Mouse (Mus musculus): Measurements from ENCODE around the gene Ap5z1.

GRCm38 (mm10) chr5:142421886-142422285 is 41.9 kb upstream of the Ap5z1 start:
- TF ChIP-seq GATA1 (IDR thresholded peaks at IDR 0.05; ENCODE audit: borderline replicate concordance, low read length) (no peak), FLI1 (IDR thresholded peaks at IDR 0.05; ENCODE audit: low read length) (no peak)
